Mouse (Mus musculus) MEL (cell line): ENCODE data around the gene Chrdl2. TPM values are rescaled to one million over a fixed set of nuclear protein-coding genes. Genes with fewer than 3 reads are reported as not detected.

ENCODE experiments used
- DNase-seq: peaks from one replicate; pipeline ENCODE4 v3.0.0; 2011; ENCODE audit warnings: low read depth, low spot score
- H3K27ac ChIP-seq: 2 replicates; pipeline ENCODE4 v1.5.1; 2012; ENCODE audit warnings: low read depth, mild to moderate bottlenecking, control low read depth, low read length, moderate library complexity; ENCODE audit not compliant: control insufficient read depth
- H3K27me3 ChIP-seq, 2 experiments: fragments of 150-350 bp in 1 of 2; sonication (generic) in 1 of 2; 2 replicates each; pipeline ENCODE4 v1.6.1; 2012; ENCODE audit warnings: low read length in 2 of 2, mild to moderate bottlenecking in 2 of 2, improper control_type of control experiment in 1 of 2, moderate library complexity in 1 of 2; ENCODE audit not compliant: insufficient read depth in 2 of 2, control insufficient read depth in 1 of 2
- H3K36me3 ChIP-seq, 2 experiments: 2 replicates each; pipeline ENCODE4 v1.6.1; 2012 to 2014; ENCODE audit warnings: low read length in 2 of 2, improper control_type of control experiment in 1 of 2, inconsistent platforms in 1 of 2, mild to moderate bottlenecking in 1 of 2; ENCODE audit not compliant: insufficient read depth in 2 of 2, control insufficient read depth in 1 of 2
- H3K4me1 ChIP-seq, 2 experiments: fragments of 150-350 bp in 1 of 2; sonication (generic) in 1 of 2; 2 replicates each; pipeline ENCODE4 v1.6.1; 2012; ENCODE audit warnings: low read length in 2 of 2, improper control_type of control experiment in 1 of 2, mild to moderate bottlenecking in 1 of 2; ENCODE audit not compliant: insufficient read depth in 2 of 2, control insufficient read depth in 1 of 2
- H3K4me3 ChIP-seq, 2 experiments: fragments of 150-350 bp in 1 of 2; sonication (generic) in 1 of 2; 2 replicates each; pipeline ENCODE4 v1.5.1; 2012; ENCODE audit warnings: low read depth in 2 of 2, low read length in 2 of 2, mild to moderate bottlenecking in 2 of 2, moderate library complexity in 2 of 2, control low read depth in 1 of 2, improper control_type of control experiment in 1 of 2; ENCODE audit not compliant: control insufficient read depth in 1 of 2, insufficient read depth in 1 of 2
- H3K79me2 ChIP-seq: 2 replicates; pipeline ENCODE4 v1.6.1; 2012; ENCODE audit warnings: mild to moderate bottlenecking, low read length, moderate library complexity; ENCODE audit not compliant: control insufficient read depth, poor library complexity, insufficient read depth
- H3K9ac ChIP-seq: 2 replicates; pipeline ENCODE4 v1.6.1; 2012; ENCODE audit warnings: low read depth, mild to moderate bottlenecking, control low read depth, low read length, moderate library complexity; ENCODE audit not compliant: control insufficient read depth, poor library complexity, severe bottlenecking
- H3K9me3 ChIP-seq: fragments of 150-350 bp; sonication (generic); replicated peaks from 2 replicates; pipeline ENCODE4 v1.6.1; 2012; ENCODE audit warnings: mild to moderate bottlenecking, low read length, improper control_type of control experiment, moderate library complexity; ENCODE audit not compliant: insufficient read depth
- EP300 ChIP-seq, 2 experiments: IDR thresholded peaks; 2 replicates each; pipeline ENCODE4 v1.6.1; 2011; ENCODE audit warnings: improper control_type of control experiment in 2 of 2, low read length in 2 of 2, low read depth in 1 of 2, mild to moderate bottlenecking in 1 of 2
- ETS1 ChIP-seq: IDR thresholded peaks from 2 replicates; pipeline ENCODE4 v1.6.1; 2012; ENCODE audit warnings: low read depth, mild to moderate bottlenecking, inconsistent platforms, low read length, improper control_type of control experiment, moderate library complexity
- GATA1 ChIP-seq: IDR thresholded peaks from 2 replicates; pipeline ENCODE4 v1.6.1; 2011; ENCODE audit warnings: low read depth, low read length, improper control_type of control experiment
- KAT2A ChIP-seq: conservative IDR thresholded peaks from 2 replicates; pipeline ENCODE4 v1.6.1; 2012; ENCODE audit warnings: low read depth, low read length, improper control_type of control experiment, inconsistent platforms
- MAFK ChIP-seq: IDR thresholded peaks from 2 replicates; pipeline ENCODE4 v1.6.1; 2011; ENCODE audit warnings: low read depth, mild to moderate bottlenecking, low read length, improper control_type of control experiment, borderline replicate concordance
- MAX ChIP-seq: IDR thresholded peaks from 2 replicates; pipeline ENCODE4 v1.6.1; 2011; ENCODE audit warnings: low read length, improper control_type of control experiment
- MEF2A ChIP-seq: IDR thresholded peaks from 2 replicates; pipeline ENCODE4 v1.6.1; 2014; ENCODE audit warnings: low read depth, mild to moderate bottlenecking, inconsistent platforms, low read length, improper control_type of control experiment; ENCODE audit not compliant: poor library complexity, insufficient replicate concordance, severe bottlenecking; ENCODE audit errors: extremely low read depth
- MYC ChIP-seq: IDR thresholded peaks from 2 replicates; pipeline ENCODE4 v1.6.1; 2011; ENCODE audit warnings: low read depth, mild to moderate bottlenecking, low read length, improper control_type of control experiment, moderate library complexity
- NELFE ChIP-seq: IDR thresholded peaks from 2 replicates; pipeline ENCODE4 v1.6.1; 2011; ENCODE audit warnings: low read depth, low read length, improper control_type of control experiment
- NRF1 ChIP-seq: IDR thresholded peaks from 2 replicates; pipeline ENCODE4 v1.6.1; 2014; ENCODE audit warnings: low read depth, mild to moderate bottlenecking, inconsistent platforms, low read length, improper control_type of control experiment, moderate library complexity; ENCODE audit not compliant: poor library complexity, insufficient read depth, severe bottlenecking
- POLR2A ChIP-seq, 2 experiments: IDR thresholded peaks; 2 replicates each; pipeline ENCODE4 v1.6.1; 2011 to 2012; ENCODE audit warnings: low read length in 2 of 2, mild to moderate bottlenecking in 2 of 2, control low read depth in 1 of 2, improper control_type of control experiment in 1 of 2, low read depth in 1 of 2, moderate library complexity in 1 of 2; ENCODE audit not compliant: control insufficient read depth in 1 of 2, insufficient read depth in 1 of 2, poor library complexity in 1 of 2
- POLR2AphosphoS5 ChIP-seq: IDR thresholded peaks from 2 replicates; pipeline ENCODE4 v1.6.1; 2012; ENCODE audit warnings: low read depth, borderline replicate concordance, mild to moderate bottlenecking, inconsistent platforms, low read length, moderate library complexity, mixed read lengths
- RAD21 ChIP-seq: IDR thresholded peaks from 2 replicates; pipeline ENCODE4 v1.6.1; 2011; ENCODE audit warnings: mild to moderate bottlenecking, low read depth, low read length, improper control_type of control experiment
- RCOR1 ChIP-seq: IDR thresholded peaks from 2 replicates; pipeline ENCODE4 v1.6.1; 2012; ENCODE audit warnings: low read depth, mild to moderate bottlenecking, inconsistent platforms, low read length, improper control_type of control experiment
- SIN3A ChIP-seq: IDR thresholded peaks from 2 replicates; pipeline ENCODE4 v1.6.1; 2012; ENCODE audit warnings: low read length, improper control_type of control experiment, inconsistent platforms
- SMC3 ChIP-seq: IDR thresholded peaks from 2 replicates; pipeline ENCODE4 v1.6.1; 2011; ENCODE audit warnings: low read depth, low read length, improper control_type of control experiment
- UBTF ChIP-seq: IDR thresholded peaks from 2 replicates; pipeline ENCODE4 v1.6.1; 2012; ENCODE audit warnings: low read depth, mild to moderate bottlenecking, inconsistent platforms, low read length, improper control_type of control experiment, moderate library complexity, borderline replicate concordance; ENCODE audit not compliant: insufficient read depth
- USF2 ChIP-seq, 2 experiments: IDR thresholded peaks; 2 replicates each; pipeline ENCODE4 v1.6.1; 2011 to 2012; ENCODE audit warnings: improper control_type of control experiment in 2 of 2, low read length in 2 of 2, borderline replicate concordance in 1 of 2, inconsistent platforms in 1 of 2, low read depth in 1 of 2, mild to moderate bottlenecking in 1 of 2; ENCODE audit not compliant: insufficient read depth in 1 of 2
- ZC3H11A ChIP-seq: IDR thresholded peaks from 2 replicates; pipeline ENCODE4 v1.6.1; 2012; ENCODE audit warnings: low read depth, mild to moderate bottlenecking, inconsistent platforms, low read length, improper control_type of control experiment
- ZKSCAN1 ChIP-seq: IDR thresholded peaks from 2 replicates; pipeline ENCODE4 v1.6.1; 2012; ENCODE audit warnings: low read depth, mild to moderate bottlenecking, inconsistent platforms, low read length, improper control_type of control experiment, moderate library complexity
- ZNF384 ChIP-seq: IDR thresholded peaks from 2 replicates; pipeline ENCODE4 v1.6.1; 2012; ENCODE audit warnings: low read depth, mild to moderate bottlenecking, inconsistent platforms, low read length, improper control_type of control experiment
- polyA plus RNA-seq, 2 experiments: library from polyadenylated mRNA; stranded (reverse) in 1 of 2; unstranded in 1 of 2; fragments of >175 nt in 1 of 2; fragments of >200 nt in 1 of 2; gene quantifications; 2 replicates each; pipeline versions ENCODE4 v1.2.1 to v1.2.4; 2012; ENCODE audit warnings: low replicate concordance in 2 of 2, low read depth in 1 of 2; ENCODE audit not compliant: insufficient read length in 2 of 2, insufficient read depth in 1 of 2, missing spikeins in 1 of 2
- total RNA-seq: library from RNA; depleted of rRNA; stranded (reverse); fragments of 300-350 nt; gene quantifications from 2 replicates; pipeline ENCODE4 v1.2.3, GENCODE M21; 2012

The Chrdl2 gene
- total and polyA plus RNA-seq, 3 experiments: 0.08 TPM; not detected in 2

GRCm38 (mm10) chr7:100006411-100006810 lies 439 bp downstream of the Chrdl2 start:
- TF ChIP-seq ZKSCAN1: no peak
- TF ChIP-seq KAT2A: no peak
- no peaks in the 10 kb centered on the region for H3K36me3 ChIP-seq

GRCm38 (mm10) chr7:100008765-100009164 lies 2.8 kb downstream of the Chrdl2 start:
- Histone ChIP-seq H3K27ac (no peak overlapping the region), H3K36me3 (no peaks in the 10 kb centered on the region), H3K4me1 (peaks cover 0 to 5% of the 10 kb centered on the region in 2 experiments; a peak in 2 of 4 replicates), H3K9me3 (no peaks in the 10 kb centered on the region), H3K4me3 (no peak overlapping the region), H3K9ac (no peak overlapping the region), H3K27me3 (peaks cover 6 to 13% of the 10 kb centered on the region in 2 experiments), H3K79me2 (no peaks in the 10 kb centered on the region)
- DNase-seq: no peak
- TF ChIP-seq UBTF (no peak), MYC (no peak), KAT2A (no peak), MAFK (no peak), SIN3A (no peak), ETS1 (no peak), ZC3H11A (no peak), ZNF384 (no peak), POLR2A (IDR thresholded peaks at IDR 0.05; ENCODE audit: control insufficient read depth in 1 of 2, insufficient read depth in 1 of 2, low read depth in 1 of 2, low read length in 2 of 2, poor library complexity in 1 of 2) (no peak), NRF1 (no peak), SMC3 (no peak), USF2 (IDR thresholded peaks at IDR 0.05; ENCODE audit: borderline replicate concordance in 1 of 2, insufficient read depth in 1 of 2, low read depth in 1 of 2, low read length in 2 of 2) (no peak), MEF2A (no peak), RAD21 (no peak), NELFE (no peak), GATA1 (no peak), EP300 (IDR thresholded peaks at IDR 0.05; ENCODE audit: low read depth in 1 of 2, low read length in 2 of 2) (no peak), MAX (no peak), POLR2AphosphoS5 (no peak), RCOR1 (no peak)

More at GRCm38 (mm10) chr7:100006411-100006810, 439 bp downstream of the Chrdl2 start:
- H3K4me3 ChIP-seq: no peak overlapping the region
- no peak overlapping the region for H3K27ac ChIP-seq
- no peak for DNase-seq
- H3K79me2 ChIP-seq: no peaks in the 10 kb centered on the region
- no peak overlapping the region for H3K9ac ChIP-seq
- no peaks in the 10 kb centered on the region for H3K4me1 ChIP-seq
- H3K9me3 ChIP-seq: no peaks in the 10 kb centered on the region
- peaks cover 6 to 13% of the 10 kb centered on the region in 2 experiments for H3K27me3 ChIP-seq
